In the genomic region with DNA sequence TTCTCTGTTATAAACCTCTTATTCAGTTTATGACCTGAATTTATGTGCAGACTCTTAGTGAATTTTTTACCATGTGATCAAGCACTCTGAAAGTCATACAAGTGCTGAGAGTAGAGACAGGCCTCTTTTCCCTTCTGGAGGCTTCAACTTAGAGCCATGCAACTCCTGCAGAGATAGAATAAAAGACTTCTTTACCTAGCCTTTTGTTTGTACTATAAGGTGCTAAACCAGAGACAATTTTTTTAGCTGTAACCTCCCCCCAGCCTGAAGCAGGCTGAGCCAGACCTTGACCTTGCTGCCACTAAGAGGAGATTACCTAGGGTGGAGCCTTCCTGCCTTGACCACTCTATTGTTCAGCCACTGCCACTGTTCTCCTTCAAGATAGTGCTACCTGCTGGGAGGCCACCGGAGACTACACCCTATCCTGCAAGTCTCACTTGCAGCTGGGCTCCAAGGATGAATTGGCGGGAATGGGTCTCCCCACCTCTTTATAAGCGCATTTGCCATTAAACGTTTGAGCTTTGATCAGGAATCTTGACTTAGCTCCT, we compare ENCODE assay signal across 13 mouse cellular contexts.
"Had no signal": no experiment of that assay in that cellular context is flagged by ENCODE, and none has a peak within 500 bp of the region (broad histone marks: within the 10 kb centered on the region; RNA-seq: fewer than 3 reads in every experiment).

No protein-coding gene starts in this region.

- DNase-seq: gastrocnemius, adult 2 months; gastrocnemius, postnatal 10 days; gastrocnemius, postnatal 25 days; heart, adult 2 months; heart, postnatal 10 days; heart, postnatal 4 days; kidney, adult 18-20 months; kidney, adult 8-10 months; kidney, postnatal 10 days; kidney, postnatal 25 days; kidney, postnatal 4 days; liver; liver, embryonic 13.5 days had no signal
